In the genomic region with DNA sequence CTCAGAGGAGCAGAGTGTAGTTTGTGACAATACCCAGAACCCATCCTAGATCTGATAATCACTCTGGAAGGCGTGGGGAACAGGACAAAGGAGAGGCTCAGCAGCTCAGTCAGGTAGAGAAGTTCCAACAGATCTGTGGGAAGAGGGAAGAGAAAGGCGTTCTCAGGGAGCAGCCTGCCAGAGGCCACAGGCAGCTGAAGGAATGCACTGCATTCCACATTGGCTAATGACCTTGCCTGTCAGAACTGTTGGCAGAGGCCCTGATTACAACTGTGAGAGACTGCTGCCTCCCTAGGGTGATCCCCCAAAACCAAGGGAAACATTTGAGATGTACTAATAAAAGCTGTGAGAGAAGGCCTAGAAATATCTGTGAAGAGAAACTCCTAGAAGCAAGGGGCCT, we compare ENCODE assay signal across 13 mouse cellular contexts.
DNase-seq lines count a peak whose midpoint lies in the region; ATAC-seq lines count a peak whose summit lies in the region.
"Had no signal": no experiment of that assay in that cellular context is flagged by ENCODE, and none has a peak within 500 bp of the region (broad histone marks: within the 10 kb centered on the region; RNA-seq: fewer than 3 reads in every experiment).

No protein-coding gene starts in this region.

- intact Hi-C loops in gastrocnemius, postnatal 14 days (cut with DNase I; ENCODE audit: low total_unique reads): no loop called here
- intact Hi-C loops in heart, postnatal 14 days (cut with DNase I): no loop called here

- peak; percentile 74 to 84 for DNase-seq in adrenal gland, adult (ENCODE audit: inconsistent age in 2 of 2, low spot score in 1 of 2)
- no peak for DNase-seq in adrenal gland, postnatal 4 days (ENCODE audit: low spot score in 2 of 2)
- peak; percentile 67 for DNase-seq in NIH3T3 (ENCODE audit: low read depth)
- peak; percentile 9 for DNase-seq in gastrocnemius, postnatal 14 days
- peak; percentile 22 to 57 for DNase-seq in heart, postnatal 14 days
- DNase-seq in liver, embryonic 11.5 days (ENCODE audit: low spot score): no peak
- no peak for DNase-seq in layer of hippocampus, adult 9-10 months (ENCODE audit: low spot score)
- DNase-seq: layer of hippocampus, postnatal 36 days; midbrain, embryonic 14.5 days had no signal

- no peak overlapping the region for H3K9ac ChIP-seq in forebrain, embryonic 12.5 days
- H3K9ac ChIP-seq in liver, embryonic 11.5 days (ENCODE audit: low read depth, low read length): no peak overlapping the region
- H3K9ac ChIP-seq: liver, embryonic 14.5 days had no signal

- no peak overlapping the region for H3K4me2 ChIP-seq in forebrain, embryonic 12.5 days
- H3K4me2 ChIP-seq in liver, embryonic 11.5 days: no peak overlapping the region

- no peaks in the 10 kb centered on the region for H3K9me3 ChIP-seq in forebrain, embryonic 12.5 days
- H3K9me3 ChIP-seq in liver, embryonic 11.5 days (ENCODE audit: control insufficient read depth, low read length): no peaks in the 10 kb centered on the region
- H3K9me3 ChIP-seq: hindbrain, embryonic 10.5 days had no signal

- no peaks in the 10 kb centered on the region for H3K27me3 ChIP-seq in forebrain, embryonic 12.5 days
- no peaks in the 10 kb centered on the region for H3K27me3 ChIP-seq in liver, embryonic 11.5 days (replicated peaks; ENCODE audit: control insufficient read depth, insufficient read depth, low read length)

- no peaks in the 10 kb centered on the region for H3K36me3 ChIP-seq in forebrain, embryonic 12.5 days (replicated peaks)
- no peaks in the 10 kb centered on the region for H3K36me3 ChIP-seq in liver, embryonic 11.5 days (ENCODE audit: control insufficient read depth, insufficient read depth, low read length)
- H3K36me3 ChIP-seq: hindbrain, embryonic 10.5 days had no signal

- no peaks in the 10 kb centered on the region for H3K4me1 ChIP-seq in forebrain, embryonic 12.5 days
- no peaks in the 10 kb centered on the region for H3K4me1 ChIP-seq in liver, embryonic 11.5 days (replicated peaks; ENCODE audit: control insufficient read depth, insufficient read depth, low read length)
- H3K4me1 ChIP-seq: hindbrain, embryonic 10.5 days had no signal

- ATAC-seq in forebrain, embryonic 12.5 days (ENCODE audit: low FRiP score): no peak
- no peak for ATAC-seq in liver, embryonic 11.5 days (replicated peaks; ENCODE audit: low FRiP score)
- ATAC-seq: forebrain, embryonic 16.5 days had no signal

- no peak overlapping the region for H3K4me3 ChIP-seq in forebrain, embryonic 12.5 days (replicated peaks)
- H3K4me3 ChIP-seq in liver, embryonic 11.5 days (ENCODE audit: low read depth, low read length): no peak overlapping the region
- H3K4me3 ChIP-seq: hindbrain, embryonic 10.5 days had no signal

- no peak overlapping the region for H3K27ac ChIP-seq in forebrain, embryonic 12.5 days
- H3K27ac ChIP-seq in liver, embryonic 11.5 days (ENCODE audit: low read depth, low read length): no peak overlapping the region
- H3K27ac ChIP-seq: hindbrain, embryonic 10.5 days; liver, embryonic 14.5 days had no signal

- 62% methylated on average over 2 of the region's 2 CpGs for WGBS in forebrain, embryonic 12.5 days
- WGBS in liver, embryonic 11.5 days: 32% methylated on average over 2 of the region's 2 CpGs

Comparison
In these comparisons a context has a peak if more than half of its experiments do, and no peak if none do; other contexts are left out.
1. DNase-seq: peak in adrenal gland, adult (2 of 2), NIH3T3 (single experiment), gastrocnemius, postnatal 14 days (single experiment) and heart, postnatal 14 days (2 of 2); none in adrenal gland, postnatal 4 days (0 of 2), liver, embryonic 11.5 days (single experiment) and layer of hippocampus, adult 9-10 months (single experiment).